Mouse (Mus musculus) limb, embryonic 14.5 days (tissue): ENCODE data around the gene Krtap3-2. TPM values are rescaled to one million over a fixed set of nuclear protein-coding genes. Genes with fewer than 3 reads are reported as not detected.

Experiments used
- ATAC-seq: fragments of 200-750 bp; cut with Nextera tagmentation; 2 replicates; pipeline ENCODE4 v1.8.0; 2017; ENCODE audit warnings: low read depth, moderate number of reproducible peaks, moderate TSS enrichment; ENCODE audit not compliant: low FRiP score
- DNase-seq: peaks from one replicate; pipeline ENCODE4 v3.0.0-alpha.2; 2015; ENCODE audit warnings: low spot score
- H3K27ac ChIP-seq: fragments of 300-500 bp; sonication (generic); replicated peaks from 2 replicates; pipeline ENCODE4 v1.5.1; 2014; ENCODE audit warnings: low read depth, mild to moderate bottlenecking, low read length, moderate library complexity, mixed read lengths
- H3K27me3 ChIP-seq: fragments of 300-500 bp; sonication (generic); 2 replicates; pipeline ENCODE4 v1.6.1; 2014; ENCODE audit warnings: low read length, mixed read lengths; ENCODE audit not compliant: control insufficient read depth, insufficient read depth
- H3K36me3 ChIP-seq: fragments of 300-500 bp; sonication (generic); 2 replicates; pipeline ENCODE4 v1.6.1; 2014; ENCODE audit warnings: mild to moderate bottlenecking, low read length, moderate library complexity, mixed read lengths; ENCODE audit not compliant: control insufficient read depth, insufficient read depth
- H3K4me1 ChIP-seq: fragments of 300-500 bp; sonication (generic); 2 replicates; pipeline ENCODE4 v1.6.1; 2014; ENCODE audit warnings: antibody characterized with exemption, low read length, mixed read lengths; ENCODE audit not compliant: control insufficient read depth, insufficient read depth
- H3K4me2 ChIP-seq: fragments of 300-500 bp; sonication (generic); replicated peaks from 2 replicates; pipeline ENCODE4 v1.6.1; 2014; ENCODE audit warnings: low read depth, mild to moderate bottlenecking, low read length, moderate library complexity; ENCODE audit not compliant: severe bottlenecking
- H3K4me3 ChIP-seq: fragments of 300-500 bp; sonication (generic); replicated peaks from 2 replicates; pipeline ENCODE4 v1.5.1; 2014; ENCODE audit warnings: low read length
- H3K9ac ChIP-seq: fragments of 300-500 bp; sonication (generic); 2 replicates; pipeline ENCODE4 v1.6.1; 2014; ENCODE audit warnings: mild to moderate bottlenecking, low read depth, low read length, moderate library complexity; ENCODE audit not compliant: severe bottlenecking
- H3K9me3 ChIP-seq: fragments of 300-500 bp; sonication (generic); 2 replicates; pipeline ENCODE4 v1.6.1; 2016; ENCODE audit warnings: low read length; ENCODE audit not compliant: control insufficient read depth
- POLR2A ChIP-seq: fragments of 200-500 bp; IDR thresholded peaks from 2 replicates; pipeline ENCODE4 v1.8.0; 2012; ENCODE audit warnings: inconsistent platforms, mild to moderate bottlenecking, moderate library complexity, borderline replicate concordance; ENCODE audit not compliant: insufficient read depth, insufficient read length; ENCODE audit errors: extremely low read depth
- WGBS: fragments of 180-500 bp; shearing (Covaris S2); extraction: QIAGEN DNeasy Blood & Tissue Kit; methylation state at CpG from one replicate; pipeline ENCODE4 v1.1.7; 2014; 5-methylcytosine and 5-hydroxymethylcytosine counted together
- polyA plus RNA-seq, 2 experiments: library from polyadenylated mRNA; depleted of rRNA in 1 of 2; stranded (reverse) in 1 of 2; unstranded in 1 of 2; fragments of >200 nt; fragmentation: Nextera tagmentation in 1 of 2; extraction: Ambion mirVana in 1 of 2; gene quantifications; 2 replicates each; pipeline versions ENCODE4 v1.2.1 to v1.2.3; 2012 to 2014

The Krtap3-2 gene
- polyA plus RNA-seq, 2 experiments: not detected

GRCm38 (mm10) chr11:99581564-99581963 is 24.9 kb upstream of the Krtap3-2 start:
- 83% methylated on average over 6 of the region's 6 CpGs for WGBS
- Histone ChIP-seq H3K9me3 (no peaks in the 10 kb centered on the region), H3K9ac (no peak overlapping the region), H3K4me2 (no peak overlapping the region), H3K4me1 (no peaks in the 10 kb centered on the region), H3K27me3 (no peaks in the 10 kb centered on the region), H3K4me3 (no peak overlapping the region), H3K27ac (no peak overlapping the region), H3K36me3 (no peaks in the 10 kb centered on the region)
- ATAC-seq: no peak
- no peak for DNase-seq
- TF ChIP-seq POLR2A: no peak

GRCm38 (mm10) chr11:99581051-99581450 is 24.4 kb upstream of the Krtap3-2 start:
- DNase-seq (no peak), ATAC-seq (no peak)
- WGBS: 89% methylated on average over 5 of the region's 5 CpGs
- H3K9me3 ChIP-seq: no peaks in the 10 kb centered on the region
- no peak overlapping the region for H3K4me3 ChIP-seq
- H3K4me2 ChIP-seq: no peak overlapping the region
- H3K27ac ChIP-seq: no peak overlapping the region
- no peaks in the 10 kb centered on the region for H3K27me3 ChIP-seq
- no peak for TF ChIP-seq POLR2A
- no peaks in the 10 kb centered on the region for H3K36me3 ChIP-seq
- no peak overlapping the region for H3K9ac ChIP-seq
- H3K4me1 ChIP-seq: no peaks in the 10 kb centered on the region

- no peak for TF ChIP-seq POLR2A
- Histone ChIP-seq H3K9me3 (no peaks in the 10 kb centered on the region), H3K9ac (no peak within 1 kb of the TSS), H3K36me3 (no peaks in the 10 kb centered on the region), H3K4me2 (no peak within 1 kb of the TSS), H3K4me1 (no peaks in the 10 kb centered on the region), H3K4me3 (no peak within 1 kb of the TSS), H3K27ac (no peak within 1 kb of the TSS), H3K27me3 (no peaks in the 10 kb centered on the region)
- ATAC-seq: no peak
- no peak for DNase-seq
- WGBS: 68% methylated on average over 3 of the region's 6 CpGs
These were observed 24.0 kb upstream of the Krtap3-2 start, which contains the start of gene Krtap1-5 for GRCm38 (mm10) chr11:99580636-99581035. TSS of gene Krtap1-5 (minus strand) at chr11:99581016.

- Histone ChIP-seq H3K4me1 (no peaks in the 10 kb centered on the region), H3K9ac (no peak overlapping the region), H3K4me3 (no peak overlapping the region), H3K36me3 (no peaks in the 10 kb centered on the region), H3K4me2 (0 out of 2 replicates have a peak overlapping the region, but pooled peaks have one; percentile 4), H3K27ac (no peak overlapping the region), H3K9me3 (no peaks in the 10 kb centered on the region), H3K27me3 (no peaks in the 10 kb centered on the region)
- DNase-seq (peak; percentile 72), ATAC-seq (no peak)
- no peak for TF ChIP-seq POLR2A
- WGBS: 1% methylated on average over 7 of the region's 7 CpGs
These were observed 17.5 kb upstream of the Krtap3-2 start for GRCm38 (mm10) chr11:99574106-99574505.

GRCm38 (mm10) chr11:99573164-99573563 is 16.5 kb upstream of the Krtap3-2 start:
- 71% methylated on average over 4 of the region's 4 CpGs for WGBS
- H3K27ac ChIP-seq: no peak overlapping the region
- H3K9me3 ChIP-seq: no peaks in the 10 kb centered on the region
- no peak overlapping the region for H3K4me2 ChIP-seq
- ATAC-seq (no peak), DNase-seq (no peak)
- no peak overlapping the region for H3K4me3 ChIP-seq
- no peak for TF ChIP-seq POLR2A
- H3K4me1 ChIP-seq: no peaks in the 10 kb centered on the region
- H3K27me3 ChIP-seq: no peaks in the 10 kb centered on the region
- H3K36me3 ChIP-seq: no peaks in the 10 kb centered on the region
- H3K9ac ChIP-seq: no peak overlapping the region

GRCm38 (mm10) chr11:99566530-99566929 is 9.9 kb upstream of the Krtap3-2 start, which contains the start of gene Krtap3-1:
TSS of gene Krtap3-1 (minus strand) at chr11:99566630.
- Histone ChIP-seq H3K9me3 (no peaks in the 10 kb centered on the region), H3K4me1 (no peaks in the 10 kb centered on the region), H3K27ac (no peak within 1 kb of the TSS), H3K36me3 (no peaks in the 10 kb centered on the region), H3K27me3 (no peaks in the 10 kb centered on the region), H3K9ac (no peak within 1 kb of the TSS), H3K4me3 (no peak within 1 kb of the TSS), H3K4me2 (no peak within 1 kb of the TSS)
- DNase-seq: no peak
- no peak for TF ChIP-seq POLR2A
- no peak for ATAC-seq
- 62% methylated on average over 7 of the region's 7 CpGs for WGBS
